Mouse (Mus musculus): ENCODE results near the gene Slc34a3. TPM values are rescaled to one million over a fixed set of nuclear protein-coding genes. Genes with fewer than 3 reads are reported as not detected.
A peak's percentile ranks its signal among the peaks of the same experiment; 100 is the strongest.

The Slc34a3 gene
- polyA plus RNA-seq, 2 experiments from 2014 or later: not detected

DNA sequence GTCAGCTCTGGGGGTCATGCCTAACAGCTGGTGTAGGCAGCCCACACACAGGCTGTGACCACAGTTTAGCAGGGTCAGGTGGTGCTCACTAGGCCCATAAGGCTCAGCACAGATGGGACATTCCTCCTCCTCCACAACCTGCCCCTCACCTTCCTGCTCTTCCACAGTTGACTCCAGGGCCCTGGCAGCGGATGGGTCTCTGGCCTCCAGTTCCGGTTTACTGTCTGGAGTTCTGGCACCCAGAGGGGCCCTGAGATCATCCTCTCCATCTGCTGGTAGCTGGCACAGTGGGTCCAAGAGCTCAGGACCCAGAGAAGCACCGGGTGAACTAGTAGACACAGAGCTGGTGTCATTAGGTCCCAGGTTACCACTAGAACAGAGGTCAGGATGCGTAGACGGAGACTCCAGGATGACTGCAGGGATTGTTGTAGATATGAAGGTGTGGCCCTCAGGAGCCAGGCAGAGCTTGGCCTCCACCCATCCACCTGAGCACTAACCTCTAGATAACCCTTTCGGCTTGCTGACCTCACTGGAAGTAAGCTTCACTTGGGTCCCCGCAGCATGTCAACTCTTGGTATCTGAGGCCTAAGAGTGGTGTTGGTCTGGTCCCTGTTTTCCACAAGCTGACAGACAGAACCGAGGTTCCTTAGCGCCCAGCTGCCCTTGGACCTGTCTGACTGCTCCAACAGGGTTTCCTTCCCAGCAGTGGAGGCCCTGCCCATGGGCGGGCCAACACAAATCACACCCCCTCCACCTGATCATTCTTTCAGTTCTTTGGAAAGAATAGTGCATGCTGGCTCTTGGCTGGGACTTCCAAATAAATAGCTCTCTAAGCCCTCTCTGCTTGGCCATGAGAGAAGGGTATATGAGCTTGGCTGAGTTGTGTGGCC lies 12.3 kb upstream of the Slc34a3 start, which contains the start of gene AL732309.1:
TSS of gene AL732309.1 (minus strand) at position 681 of the 890 bp plus-strand sequence.
- no peak for ATAC-seq

GRCm38 (mm10) chr2:25244144-25244543 lies 10.0 kb upstream of the Slc34a3 start:
- ATAC-seq: no peak

DNA sequence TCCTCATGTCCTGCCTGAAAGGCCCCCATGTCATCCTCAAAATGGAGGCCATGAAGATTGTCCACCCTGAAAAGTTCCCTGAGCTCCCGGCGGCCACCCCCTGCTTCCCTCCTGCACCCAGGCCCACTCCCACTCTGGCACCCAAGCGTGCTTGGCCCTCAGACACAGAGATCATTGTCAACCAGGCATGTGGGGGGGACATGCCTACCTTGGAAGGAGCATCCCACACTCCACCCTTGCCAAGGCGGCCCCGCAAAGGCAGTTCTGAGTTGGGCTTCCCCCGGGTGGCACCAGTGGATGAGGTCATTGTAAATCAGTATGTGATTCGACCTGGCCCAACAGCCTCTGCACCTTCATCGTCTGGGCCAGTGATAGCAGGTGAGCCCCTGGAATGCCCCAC lies 9.2 kb upstream of the Slc34a3 start:
- no peak for ATAC-seq

- ATAC-seq: peak; percentile 70
Measured at GRCm38 (mm10) chr2:25242101-25242506, 7.9 kb upstream of the Slc34a3 start, which contains the start of the genes Rnf208 and Cysrt1. TSS of gene Rnf208 (plus strand) at chr2:25242255. TSS of gene Cysrt1 (minus strand) at chr2:25242452.

DNA sequence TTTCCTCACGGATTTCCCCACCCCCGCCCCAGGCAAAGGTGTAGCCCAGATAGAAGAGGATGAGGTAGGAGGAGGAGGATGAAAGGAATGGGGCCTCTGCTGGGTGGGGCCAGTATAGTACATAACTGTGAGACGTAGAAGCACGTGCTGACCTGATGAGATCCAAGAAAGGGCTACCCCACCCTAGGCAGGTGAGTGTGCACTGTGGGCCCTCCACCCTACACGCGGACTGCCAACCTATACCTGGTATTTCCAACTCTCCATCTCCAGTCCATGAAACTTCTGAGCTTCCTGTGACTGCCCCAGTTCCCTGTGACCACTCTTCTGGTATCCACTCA lies 7.2 kb upstream of the Slc34a3 start:
- peak; percentile 37 for ATAC-seq

DNA sequence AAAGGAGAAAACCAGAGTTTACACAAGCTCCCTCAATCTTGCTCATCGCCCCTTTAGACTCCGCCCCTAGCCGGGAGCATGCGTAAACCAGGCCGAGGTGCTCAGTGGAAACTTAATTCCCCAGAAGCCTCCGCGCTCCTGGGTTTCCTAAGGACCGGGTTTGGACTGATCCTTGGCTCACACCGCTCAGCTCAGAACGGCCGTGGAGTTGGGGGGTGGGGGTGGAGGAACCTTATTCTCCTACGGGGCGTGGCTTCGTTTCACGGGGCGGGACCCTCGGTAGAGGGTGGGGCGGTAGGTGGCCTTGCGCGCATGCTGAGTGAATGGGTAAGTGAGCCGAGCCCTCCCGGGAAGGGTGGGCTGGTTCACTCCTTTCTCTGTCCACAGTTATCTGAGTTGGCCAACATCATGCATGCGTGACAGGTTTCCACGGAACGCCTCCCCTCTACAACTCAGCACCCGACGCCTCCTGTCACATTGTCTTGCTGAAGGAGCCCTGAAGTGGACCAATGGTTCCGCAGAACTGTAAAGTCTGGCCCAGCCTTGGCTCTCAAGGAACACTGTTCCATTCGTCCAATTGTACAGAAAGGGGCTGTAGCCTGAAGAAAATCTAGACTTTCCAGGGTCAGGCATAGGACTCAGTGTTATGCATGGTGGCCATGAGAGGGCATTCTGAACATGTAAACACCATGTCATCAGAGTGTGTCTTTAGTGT lies 6.7 kb upstream of the Slc34a3 start:
- peak; percentile 66 for ATAC-seq

DNA sequence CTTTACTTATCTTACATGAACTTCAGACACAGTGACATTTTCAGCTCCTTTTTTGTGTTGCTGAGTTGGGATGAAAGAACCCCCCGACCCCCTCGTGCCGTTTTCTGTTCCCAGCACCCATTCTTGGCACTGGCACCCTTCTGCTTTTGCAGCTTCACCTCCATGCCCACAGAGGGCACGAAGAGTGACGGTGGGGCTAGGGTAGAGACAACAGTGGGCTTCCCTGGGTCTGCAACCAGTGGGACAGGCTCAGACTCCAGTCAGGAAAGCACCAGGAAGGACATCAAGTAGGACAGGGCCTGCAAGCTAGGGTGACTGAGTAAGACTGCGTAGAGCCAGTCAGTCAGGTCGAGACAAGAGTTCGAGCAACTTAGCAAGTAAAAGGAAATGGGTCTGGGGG lies 6.1 kb upstream of the Slc34a3 start:
- no peak for ATAC-seq

- ATAC-seq: no peak
Measured at GRCm38 (mm10) chr2:25239766-25240165, 5.6 kb upstream of the Slc34a3 start.

GRCm38 (mm10) chr2:25238106-25238505 lies 3.9 kb upstream of the Slc34a3 start:
- ATAC-seq: no peak

GRCm38 (mm10) chr2:25237522-25237921 lies 3.4 kb upstream of the Slc34a3 start:
- ATAC-seq: no peak

DNA sequence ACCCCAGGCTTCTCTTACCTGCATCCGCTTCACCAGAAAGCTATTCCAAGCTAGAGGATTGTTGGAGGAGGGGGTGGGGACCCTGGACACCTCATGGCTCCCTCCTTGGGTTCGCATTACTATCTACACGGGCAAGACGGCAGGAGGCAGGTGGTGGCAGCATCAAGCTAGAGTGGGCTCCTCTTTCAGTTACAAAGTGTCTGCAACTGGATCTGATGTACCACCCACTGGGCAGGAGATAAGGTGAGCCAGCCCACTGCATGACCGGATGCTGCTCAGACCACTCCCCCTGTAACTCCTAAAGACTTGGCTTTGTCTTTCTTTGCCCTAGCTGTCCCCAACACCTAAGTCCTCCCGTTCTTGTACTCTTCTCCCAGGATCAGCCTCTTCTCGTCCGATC lies 2.5 kb upstream of the Slc34a3 start, which contains the start of gene Rnf224:
TSS of gene Rnf224 (minus strand) at position 174 of the 400 bp plus-strand sequence.
- no peak for ATAC-seq

GRCm38 (mm10) chr2:25234551-25235220 lies 522 bp upstream of the Slc34a3 start:
- no peak for ATAC-seq

- no peak for ATAC-seq
Measured at GRCm38 (mm10) chr2:25233421-25233820, 743 bp downstream of the Slc34a3 start.

DNA sequence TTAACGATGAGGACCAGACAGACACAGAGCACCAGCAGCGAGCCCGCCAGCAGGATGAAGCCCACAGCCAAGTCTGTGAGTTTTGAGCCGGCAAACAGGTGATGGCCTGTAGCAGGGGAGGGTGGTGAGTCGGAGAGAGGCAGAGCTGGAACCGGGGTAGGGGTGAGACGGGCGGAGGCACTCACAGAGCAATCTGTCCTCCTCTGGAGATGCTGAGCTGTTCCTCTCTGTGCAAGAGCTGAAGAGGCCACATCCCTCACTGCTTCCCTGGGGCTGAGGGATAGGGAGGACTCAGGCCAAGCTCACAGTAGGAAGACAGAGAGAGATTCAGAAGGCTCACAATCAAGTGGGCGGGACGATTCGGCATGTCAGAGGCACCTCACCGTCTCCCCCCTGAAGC lies 3.1 kb downstream of the Slc34a3 start:
- ATAC-seq: no peak

DNA sequence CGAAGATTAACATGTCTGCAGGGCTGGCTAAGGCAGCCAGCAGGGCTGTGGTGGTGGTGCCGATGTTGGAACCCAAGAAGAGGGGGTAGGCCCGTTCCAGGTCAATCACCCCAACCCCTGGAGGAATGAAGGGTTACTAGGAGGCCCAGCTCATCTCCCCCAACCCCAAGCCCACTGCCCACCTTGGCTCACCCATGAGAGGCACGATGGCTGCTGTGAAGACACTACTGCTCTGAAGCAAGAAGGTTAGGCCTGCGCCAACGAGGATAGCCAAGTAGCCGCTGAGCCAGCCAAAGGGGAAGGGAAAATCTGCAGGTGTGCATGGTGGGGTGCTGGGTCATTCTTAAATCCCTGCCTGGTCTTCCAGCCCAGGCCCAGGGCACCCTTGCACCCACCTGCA lies 3.6 kb downstream of the Slc34a3 start:
- no peak for ATAC-seq

DNA sequence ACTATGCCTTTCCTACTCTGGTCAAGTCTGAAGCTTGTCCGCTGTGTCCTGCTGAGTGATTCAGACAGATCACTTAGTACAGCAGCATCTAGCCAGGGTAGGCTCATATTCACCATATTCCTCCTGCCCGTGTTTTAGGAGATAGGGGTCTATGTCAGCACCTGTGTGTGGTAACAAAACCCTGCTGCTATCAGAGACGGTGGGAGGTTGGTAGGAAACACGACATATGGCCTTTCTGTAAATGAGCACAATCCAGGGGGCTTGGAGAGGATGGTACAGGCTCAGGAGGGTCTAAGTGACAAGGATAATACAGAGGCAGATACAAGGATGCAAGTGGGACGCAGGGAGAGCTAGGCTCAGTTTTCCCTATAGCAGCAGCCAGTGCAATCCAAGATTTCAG lies 4.6 kb downstream of the Slc34a3 start:
- no peak for ATAC-seq

- no peak for ATAC-seq
Measured at GRCm38 (mm10) chr2:25228995-25229530, 5.1 kb downstream of the Slc34a3 start.

GRCm38 (mm10) chr2:25228431-25228889 lies 5.7 kb downstream of the Slc34a3 start:
- ATAC-seq: peak; percentile 52

- no peak for ATAC-seq
Measured at GRCm38 (mm10) chr2:25227406-25227805, 6.8 kb downstream of the Slc34a3 start.

- no peak for ATAC-seq
Measured at GRCm38 (mm10) chr2:25226864-25227263, 7.3 kb downstream of the Slc34a3 start.

- no peak for ATAC-seq
Measured at GRCm38 (mm10) chr2:25225811-25226379, 8.3 kb downstream of the Slc34a3 start.
